Mouse (Mus musculus) urinary bladder, postnatal 0 days (tissue): Measurements from ENCODE around the gene Sva. TPM values are rescaled to one million over a fixed set of nuclear protein-coding genes. Genes with fewer than 3 reads are reported as not detected.

Experiments
- polyA plus RNA-seq: library from polyadenylated mRNA; unstranded; fragments of >200 nt; fragmentation: Nextera tagmentation; extraction: Ambion mirVana; gene quantifications from 2 replicates; pipeline ENCODE4 v1.2.1, GENCODE M21; 2015

The Sva gene
- polyA plus RNA-seq = not detected in 2 replicates

DNA sequence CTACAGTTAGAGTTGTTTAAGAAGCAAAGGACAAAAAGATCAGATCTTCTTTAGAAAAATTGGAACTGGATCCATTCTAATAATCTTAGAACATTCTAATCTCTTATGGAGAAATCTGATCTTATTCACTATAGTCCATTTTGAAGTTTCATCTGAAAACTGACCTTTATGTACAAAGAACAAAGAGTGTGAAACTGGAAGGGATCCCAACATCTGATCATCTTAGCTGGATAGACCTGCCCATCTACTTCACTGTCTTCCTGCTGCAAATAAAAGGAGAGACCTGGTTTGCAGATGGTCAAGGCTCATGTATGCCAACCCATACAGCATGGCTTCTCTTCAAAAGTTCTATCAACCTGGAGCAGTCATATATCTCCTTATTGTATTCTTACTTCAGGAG is at the start of gene Sva:
Gene Sva (plus strand): TSS at position 301 of the 400 bp plus-strand sequence.

Other genes starting within 250 kb of the Sva start
- gene Pip, start 190.9 kb upstream of the Sva start, polyA plus RNA-seq = not detected in 2 replicates
- gene Sval2, start 185.4 kb upstream of the Sva start, polyA plus RNA-seq = not detected in 2 replicates
- gene Sval1, start 86.8 kb upstream of the Sva start, polyA plus RNA-seq = 0.28 TPM in 1 of 2 replicates, not detected in the other
- not detected in 2 replicates for gene Sval3, start 70.3 kb upstream of the Sva start, polyA plus RNA-seq
- gene Tas2r139, start 102.5 kb downstream of the Sva start, polyA plus RNA-seq = not detected in 2 replicates
- gene Tas2r144, start 176.9 kb downstream of the Sva start, polyA plus RNA-seq = not detected in 2 replicates
- 12.8 and 13.9 TPM in 2 replicates for gene Gstk1, start 207.5 kb downstream of the Sva start, polyA plus RNA-seq
- gene Tmem139, start 223.6 kb downstream of the Sva start, polyA plus RNA-seq = 1.3 and 1.8 TPM in 2 replicates
- gene Casp2, start 226.6 kb downstream of the Sva start, polyA plus RNA-seq = 16.1 and 16.6 TPM in 2 replicates
- gene Clcn1, start 248.3 kb downstream of the Sva start, polyA plus RNA-seq = not detected in 2 replicates